Mouse (Mus musculus) embryonic facial prominence, embryonic 14.5 days (tissue): ENCODE data around the gene Aldh8a1. TPM values are rescaled to one million over a fixed set of nuclear protein-coding genes. Genes with fewer than 3 reads are reported as not detected.

ENCODE experiments used
- ATAC-seq: fragments of 200-750 bp; cut with Nextera tagmentation; 2 replicates; pipeline ENCODE4 v1.8.0; 2017; ENCODE audit warnings: low read depth, moderate number of reproducible peaks, moderate TSS enrichment
- DNase-seq: peaks from one replicate; pipeline ENCODE4 v3.0.0-alpha.2; 2015; ENCODE audit warnings: low spot score
- H3K27ac ChIP-seq: fragments of 300-500 bp; sonication (generic); replicated peaks from 2 replicates; pipeline ENCODE4 v1.5.1; 2014; ENCODE audit warnings: low read depth, mild to moderate bottlenecking, low read length, moderate library complexity
- H3K27me3 ChIP-seq: fragments of 300-500 bp; sonication (generic); replicated peaks from 2 replicates; pipeline ENCODE4 v1.6.1; 2014; ENCODE audit warnings: low read length; ENCODE audit not compliant: control insufficient read depth, insufficient read depth
- H3K36me3 ChIP-seq: fragments of 300-500 bp; sonication (generic); 2 replicates; pipeline ENCODE4 v1.6.1; 2014; ENCODE audit warnings: low read length, mixed read lengths; ENCODE audit not compliant: control insufficient read depth, insufficient read depth
- H3K4me1 ChIP-seq: fragments of 300-500 bp; sonication (generic); 2 replicates; pipeline ENCODE4 v1.6.1; 2014; ENCODE audit warnings: antibody characterized with exemption, low read length; ENCODE audit not compliant: control insufficient read depth, insufficient read depth
- H3K4me2 ChIP-seq: fragments of 300-500 bp; sonication (generic); 2 replicates; pipeline ENCODE4 v1.6.1; 2014; ENCODE audit warnings: low read depth, mild to moderate bottlenecking, low read length, moderate library complexity, mixed read lengths
- H3K4me3 ChIP-seq: fragments of 300-500 bp; sonication (generic); 2 replicates; pipeline ENCODE4 v1.5.1; 2014; ENCODE audit warnings: low read depth, mild to moderate bottlenecking, low read length
- H3K9ac ChIP-seq: fragments of 300-500 bp; sonication (generic); 2 replicates; pipeline ENCODE4 v1.6.1; 2014; ENCODE audit warnings: low read depth, mild to moderate bottlenecking, low read length, moderate library complexity, mixed read lengths
- H3K9me3 ChIP-seq: fragments of 300-500 bp; sonication (generic); 2 replicates; pipeline ENCODE4 v1.6.1; 2016; ENCODE audit warnings: low read length; ENCODE audit not compliant: control insufficient read depth
- WGBS: fragments of 180-500 bp; shearing (Covaris S2); extraction: QIAGEN DNeasy Blood & Tissue Kit; methylation state at CpG from one replicate; pipeline ENCODE4 v1.1.7; 2014; 5-methylcytosine and 5-hydroxymethylcytosine counted together
- polyA plus RNA-seq: library from polyadenylated mRNA; unstranded; fragments of >200 nt; fragmentation: Nextera tagmentation; extraction: Ambion mirVana; gene quantifications from 2 replicates; pipeline ENCODE4 v1.2.1, GENCODE M21; 2014

Aldh8a1 gene
- not detected in 2 replicates for polyA plus RNA-seq

DNA sequence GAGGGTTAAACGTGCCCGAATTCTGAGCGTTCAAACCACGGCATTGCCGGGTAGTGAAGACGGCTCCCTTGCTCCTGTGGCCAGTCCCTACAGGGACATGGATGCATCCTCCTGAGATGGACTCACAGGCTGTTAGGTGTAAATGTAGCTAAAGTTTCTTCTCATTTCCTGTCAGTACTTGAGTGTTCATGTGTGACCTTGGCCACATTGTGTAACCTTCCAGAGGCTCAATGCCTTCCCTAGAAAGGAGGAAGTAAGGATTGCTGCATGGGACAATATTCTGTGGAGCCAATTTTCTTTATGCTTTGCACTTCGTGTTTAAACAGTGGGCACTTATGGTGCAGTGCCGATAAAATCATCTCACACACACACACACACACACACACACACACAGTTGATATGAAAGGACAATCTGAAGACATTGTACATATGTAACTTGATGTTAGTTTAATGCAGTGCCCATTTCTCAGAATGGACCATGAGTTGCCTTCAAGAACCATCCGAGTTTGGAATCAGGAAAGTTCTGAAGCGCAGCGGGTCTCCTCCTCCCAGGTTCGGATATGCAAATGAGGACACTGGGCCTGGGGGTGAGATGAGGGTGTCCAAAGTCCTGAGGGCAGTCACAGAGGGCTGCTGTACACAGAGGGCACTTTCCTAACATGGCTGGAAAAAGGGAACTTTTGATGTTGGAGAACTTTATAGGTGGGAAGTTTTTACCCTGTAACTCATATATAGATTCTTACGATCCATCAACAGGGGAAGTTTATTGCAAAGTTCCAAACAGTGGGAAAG lies at the start of gene Aldh8a1:
Aldh8a1 (plus strand) TSS at position 610 of the 792 bp plus-strand sequence.
- Histone ChIP-seq H3K4me3 (no peak within 1 kb of the TSS), H3K9me3 (no peaks in the 10 kb centered on the region), H3K4me2 (no peak within 1 kb of the TSS), H3K27me3 (no peaks in the 10 kb centered on the region), H3K4me1 (no peaks in the 10 kb centered on the region), H3K36me3 (no peaks in the 10 kb centered on the region), H3K9ac (no peak within 1 kb of the TSS), H3K27ac (no peak within 1 kb of the TSS)
- ATAC-seq (no peak), DNase-seq (no peak)
- WGBS: 86% methylated on average over 13 of the region's 13 CpGs

DNA sequence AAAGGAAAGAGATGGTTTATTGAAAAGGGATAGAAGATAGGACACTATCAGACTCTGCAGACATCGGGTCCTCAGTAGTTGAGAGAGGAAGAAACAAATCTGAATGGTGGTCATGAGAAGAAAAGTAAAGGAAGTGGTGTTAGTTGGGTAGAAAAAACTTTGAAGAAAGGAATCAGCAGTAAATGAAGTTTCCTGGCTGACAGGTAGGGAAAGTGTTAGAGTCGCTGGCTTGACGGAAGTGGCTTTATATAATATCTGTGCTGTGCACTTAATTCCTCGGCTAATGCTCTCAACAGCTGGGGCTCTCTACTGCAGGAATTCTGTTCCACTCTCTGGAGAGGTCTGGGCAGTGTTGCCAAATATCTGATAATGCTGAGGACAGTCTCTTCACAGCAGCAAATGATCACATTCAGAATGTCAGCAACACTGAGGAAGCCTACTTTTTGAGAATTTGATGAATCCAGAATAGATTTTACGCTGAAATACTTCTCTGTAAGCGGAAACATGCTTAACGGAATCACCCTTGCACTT lies 49.4 kb upstream of the Aldh8a1 start:
- Histone ChIP-seq H3K36me3 (peaks cover 45% of the 10 kb centered on the region), H3K4me2 (no peak overlapping the region), H3K4me3 (no peak overlapping the region), H3K9ac (no peak overlapping the region), H3K27me3 (no peaks in the 10 kb centered on the region), H3K27ac (no peak overlapping the region), H3K9me3 (no peaks in the 10 kb centered on the region), H3K4me1 (no peaks in the 10 kb centered on the region)
- ATAC-seq: no peak; the same call in 1 of the 2 replicates
- WGBS: 75% methylated on average over 7 of the region's 7 CpGs
- DNase-seq: peak; percentile 61

DNA sequence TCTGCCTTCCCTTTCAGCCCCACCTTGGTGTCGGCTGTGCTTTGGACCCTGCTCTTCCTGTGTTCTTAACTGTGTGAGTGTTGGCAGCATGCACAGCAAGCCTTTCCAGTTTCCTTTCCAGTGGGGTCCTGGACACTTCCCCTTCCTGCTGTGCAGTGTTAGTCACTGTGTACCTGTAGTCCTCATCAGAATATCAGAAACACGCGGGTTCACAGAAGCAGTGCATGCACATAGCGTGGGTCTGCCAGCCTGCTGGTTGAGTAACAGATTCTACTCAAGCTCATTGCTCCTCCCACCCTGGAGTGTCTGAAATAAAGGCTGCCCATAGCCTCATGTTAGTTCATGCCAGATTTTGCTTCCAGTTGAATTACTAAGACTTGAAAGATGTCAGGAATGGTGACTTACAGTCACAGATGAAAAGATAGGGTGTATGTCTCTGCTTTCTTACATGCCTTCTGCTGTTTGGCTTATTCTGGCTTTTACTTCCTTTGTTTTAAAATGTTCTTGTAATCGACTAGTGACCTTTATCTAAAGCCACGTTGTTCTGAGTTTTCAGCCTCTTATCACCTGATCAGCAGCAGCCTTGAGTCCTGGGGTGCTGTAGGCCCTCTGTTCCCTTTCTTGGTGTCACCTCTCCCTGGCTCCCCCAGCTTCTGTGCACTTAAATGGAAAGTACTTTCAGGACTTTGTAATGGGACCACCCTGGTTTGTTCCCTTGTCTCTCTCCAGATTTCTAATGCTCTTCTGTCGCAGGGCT lies 42.6 kb upstream of the Aldh8a1 start:
- Histone ChIP-seq H3K36me3 (peaks cover 64% of the 10 kb centered on the region), H3K4me2 (no peak overlapping the region), H3K27me3 (no peaks in the 10 kb centered on the region), H3K4me1 (no peaks in the 10 kb centered on the region), H3K9ac (no peak overlapping the region), H3K9me3 (peaks cover 6% of the 10 kb centered on the region; the same call in 1 of the 2 replicates), H3K4me3 (no peak overlapping the region), H3K27ac (no peak overlapping the region)
- WGBS: 79% methylated on average over 7 of the region's 7 CpGs
- DNase-seq (peak; percentile 5), ATAC-seq (no peak)

DNA sequence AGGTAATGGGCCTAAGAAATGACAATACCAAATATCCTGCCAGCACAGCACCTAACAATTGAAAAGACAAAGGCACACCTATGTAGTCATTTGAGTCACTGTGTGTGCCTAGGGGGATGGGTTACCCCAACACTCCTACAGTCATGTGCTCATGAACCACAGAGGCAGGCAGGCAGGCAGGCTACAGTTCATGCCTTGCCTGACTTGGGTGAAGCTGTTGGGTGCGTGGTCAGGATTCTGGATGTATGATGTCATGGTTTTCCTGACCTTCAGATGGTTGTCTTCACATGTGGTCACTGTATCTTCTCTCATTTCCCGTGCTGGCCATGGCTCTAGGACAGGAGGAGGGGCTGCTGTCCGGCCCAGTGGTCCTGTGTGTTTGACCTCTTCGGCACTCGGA lies 41.6 kb upstream of the Aldh8a1 start:
- no peak for DNase-seq
- Histone ChIP-seq H3K27ac (no peak overlapping the region), H3K9ac (no peak overlapping the region), H3K9me3 (peaks cover 6% of the 10 kb centered on the region; the same call in 1 of the 2 replicates), H3K36me3 (peaks cover 57% of the 10 kb centered on the region), H3K27me3 (no peaks in the 10 kb centered on the region), H3K4me3 (no peak overlapping the region), H3K4me2 (no peak overlapping the region), H3K4me1 (no peaks in the 10 kb centered on the region)
- ATAC-seq: no peak
- 99% methylated on average over 5 of the region's 5 CpGs for WGBS

DNA sequence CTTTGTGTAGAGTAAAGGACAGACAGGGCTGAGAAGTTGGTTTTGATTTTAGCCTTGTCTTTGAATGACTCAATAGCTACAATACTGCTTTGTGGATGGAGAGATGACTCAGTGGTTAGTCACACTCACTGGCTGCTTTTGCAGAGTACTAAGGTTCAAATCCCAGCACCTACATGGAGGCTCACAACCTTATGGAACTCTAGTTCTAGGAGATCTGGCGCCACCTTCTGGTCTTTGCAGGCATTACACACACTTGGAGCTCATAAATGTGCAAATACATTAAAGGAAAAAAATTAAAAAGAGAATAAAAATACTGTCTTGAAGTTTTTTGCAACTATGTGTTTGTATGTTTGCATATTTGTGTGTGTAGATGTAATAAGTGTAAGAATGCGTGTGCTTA lies 39.9 kb upstream of the Aldh8a1 start:
- H3K27ac ChIP-seq: no peak overlapping the region
- no peak for DNase-seq
- peaks cover 55% of the 10 kb centered on the region for H3K36me3 ChIP-seq
- no peaks in the 10 kb centered on the region for H3K27me3 ChIP-seq
- H3K4me1 ChIP-seq: no peaks in the 10 kb centered on the region
- no peak for ATAC-seq
- no peak overlapping the region for H3K4me3 ChIP-seq
- H3K9me3 ChIP-seq: peaks cover 6% of the 10 kb centered on the region; the same call in 1 of the 2 replicates
- H3K4me2 ChIP-seq: no peak overlapping the region
- H3K9ac ChIP-seq: no peak overlapping the region
- WGBS: 66% methylated on average over 2 of the region's 2 CpGs

DNA sequence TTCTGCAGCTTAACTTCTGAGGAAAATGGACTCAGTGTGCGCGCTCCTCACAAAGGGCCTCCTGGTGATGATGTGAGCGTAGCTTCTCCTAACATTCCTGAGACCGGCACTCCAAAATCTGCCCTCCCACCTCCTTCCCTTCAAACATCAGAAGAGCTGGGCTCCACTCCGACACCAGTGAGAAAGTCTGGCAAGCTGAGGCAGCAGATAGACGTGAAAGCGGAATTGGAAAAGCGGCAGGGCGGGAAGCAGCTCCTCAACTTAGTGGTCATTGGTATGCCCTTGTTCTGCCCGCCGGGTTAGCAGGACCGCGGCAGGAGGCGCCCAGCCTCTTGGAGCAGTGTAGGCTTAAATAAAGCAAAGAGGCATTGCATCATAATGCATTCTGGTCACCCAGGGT lies 35.4 kb upstream of the Aldh8a1 start:
- H3K4me1 ChIP-seq: no peaks in the 10 kb centered on the region
- H3K36me3 ChIP-seq: peaks cover 54% of the 10 kb centered on the region

DNA sequence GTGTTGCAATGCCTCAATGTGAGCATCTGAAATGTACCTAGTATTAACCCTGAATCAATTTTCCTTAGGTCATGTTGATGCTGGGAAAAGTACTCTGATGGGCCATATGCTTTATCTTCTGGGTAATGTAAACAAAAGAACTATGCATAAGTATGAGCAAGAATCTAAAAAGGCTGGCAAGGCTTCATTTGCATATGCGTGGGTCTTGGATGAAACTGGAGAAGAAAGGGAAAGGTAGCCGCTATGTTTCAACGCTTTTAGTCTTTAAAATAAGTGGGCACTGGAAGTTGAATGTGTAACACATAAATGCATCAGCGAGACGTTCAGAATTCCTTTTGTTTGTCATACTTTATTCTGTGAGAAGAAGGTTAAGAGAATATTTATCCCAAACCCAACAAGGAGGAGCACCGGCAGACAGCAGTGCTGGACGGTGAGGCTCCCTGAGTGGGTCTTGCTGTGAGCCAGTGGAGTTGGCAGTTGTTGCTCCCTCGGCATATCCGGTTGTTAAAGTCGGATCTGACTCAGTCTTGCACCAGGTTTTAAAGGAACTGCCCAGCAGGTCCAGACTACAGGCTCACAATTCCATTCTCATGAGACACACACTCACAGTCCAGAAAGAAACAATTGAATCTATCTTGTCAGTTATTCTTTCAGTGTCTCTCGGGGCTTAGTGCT lies 34.6 kb upstream of the Aldh8a1 start:
- 87% methylated on average over 11 of the region's 11 CpGs for WGBS
- peaks cover 54% of the 10 kb centered on the region for H3K36me3 ChIP-seq

More for the DNA sequence above, 35.4 kb upstream of the Aldh8a1 start:
- Histone ChIP-seq H3K9ac (no peak overlapping the region), H3K4me2 (no peak overlapping the region), H3K27me3 (no peaks in the 10 kb centered on the region), H3K4me3 (no peak overlapping the region), H3K9me3 (peaks cover 6% of the 10 kb centered on the region; the same call in 1 of the 2 replicates), H3K27ac (no peak overlapping the region)
- no peak for ATAC-seq
- DNase-seq: no peak
- 88% methylated on average over 14 of the region's 14 CpGs for WGBS

DNA sequence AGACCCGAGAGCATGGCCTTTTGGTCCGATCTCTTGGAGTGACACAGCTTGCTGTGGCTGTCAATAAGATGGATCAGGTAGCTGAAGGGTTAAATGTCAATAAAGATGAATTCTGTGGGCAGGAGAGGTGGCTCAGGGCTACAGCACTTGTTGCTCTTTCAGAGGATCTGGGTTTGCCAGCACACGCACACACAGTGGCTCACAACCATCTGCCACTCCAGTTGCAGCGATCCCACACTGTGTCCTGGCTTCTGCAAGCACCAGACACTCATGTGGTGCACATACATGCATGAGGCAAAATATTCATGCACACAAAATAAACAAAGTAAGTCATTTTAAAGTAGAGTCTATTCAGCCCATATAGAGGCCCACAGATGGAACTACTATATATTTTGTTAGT lies 29.8 kb upstream of the Aldh8a1 start:
- 94% methylated on average over 4 of the region's 4 CpGs for WGBS
- H3K36me3 ChIP-seq: peaks cover 58% of the 10 kb centered on the region
- H3K4me3 ChIP-seq: no peak overlapping the region
- H3K27ac ChIP-seq: no peak overlapping the region
- H3K4me2 ChIP-seq: no peak overlapping the region
- ATAC-seq (no peak), DNase-seq (no peak)
- no peaks in the 10 kb centered on the region for H3K9me3 ChIP-seq
- no peaks in the 10 kb centered on the region for H3K27me3 ChIP-seq
- no peak overlapping the region for H3K9ac ChIP-seq
- no peaks in the 10 kb centered on the region for H3K4me1 ChIP-seq

More for the DNA sequence above, 34.6 kb upstream of the Aldh8a1 start:
- Histone ChIP-seq H3K27ac (no peak overlapping the region), H3K4me1 (no peaks in the 10 kb centered on the region), H3K4me3 (no peak overlapping the region), H3K9ac (no peak overlapping the region), H3K4me2 (no peak overlapping the region), H3K9me3 (no peaks in the 10 kb centered on the region), H3K27me3 (no peaks in the 10 kb centered on the region)
- no peak for DNase-seq
- ATAC-seq: no peak
